Comparison of ENCODE assay signal across 7 mouse cellular contexts in the genomic region with DNA sequence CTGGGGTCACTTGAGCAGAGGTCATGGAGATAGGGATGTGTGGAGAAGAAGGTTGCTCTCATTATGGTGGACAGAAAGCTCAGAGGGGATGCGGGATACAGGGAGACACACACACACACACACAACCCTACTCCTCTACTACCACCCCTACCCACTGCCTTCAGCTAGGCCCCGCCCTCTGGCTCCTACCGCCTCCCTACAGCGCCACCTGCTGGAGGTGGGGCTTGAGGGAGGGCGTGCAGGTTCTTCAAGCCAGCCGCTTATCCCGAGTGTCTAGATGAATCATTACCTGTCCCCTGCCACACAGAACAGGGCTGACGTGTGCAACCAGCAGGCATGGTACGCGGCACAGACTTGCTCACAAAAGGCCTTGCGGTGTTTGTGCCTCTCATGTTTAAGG. TPM values are rescaled to one million over a fixed set of nuclear protein-coding genes. Genes with fewer than 3 reads are reported as not detected.
DNase-seq lines count a peak whose midpoint lies in the region; ATAC-seq lines count a peak whose summit lies in the region.

No protein-coding gene starts in this region.

- intact Hi-C loops in heart, postnatal 36 days (cut with DNase I) = loop anchor here (2.0 to 5.0 kb wide), 2 partner anchors 78 to 289 kb away; no protein-coding TSS in a partner anchor

- H3K36me3 ChIP-seq in embryonic facial prominence, embryonic 15.5 days = no peaks in the 10 kb centered on the region

- H3K9me3 ChIP-seq in embryonic facial prominence, embryonic 15.5 days (replicated peaks) = no peaks in the 10 kb centered on the region

- 35% methylated on average over 11 of the region's 11 CpGs for WGBS in embryonic facial prominence, embryonic 15.5 days

- no peak overlapping the region for H3K4me3 ChIP-seq in embryonic facial prominence, embryonic 15.5 days (replicated peaks)

- H3K4me1 ChIP-seq in embryonic facial prominence, embryonic 15.5 days = peaks cover 38% of the 10 kb centered on the region

- no peak for ATAC-seq in embryonic facial prominence, embryonic 15.5 days (ENCODE audit: insufficient number of reproducible peaks, low FRiP score, low TSS enrichment, low read depth)

- no peaks in the 10 kb centered on the region for H3K27me3 ChIP-seq in embryonic facial prominence, embryonic 15.5 days

- 0 out of 2 replicates have a peak overlapping the region, but pooled peaks have one; percentile 22 for H3K27ac ChIP-seq in embryonic facial prominence, embryonic 15.5 days (replicated peaks)

- no peak overlapping the region for H3K9ac ChIP-seq in embryonic facial prominence, embryonic 15.5 days

- H3K4me2 ChIP-seq in embryonic facial prominence, embryonic 15.5 days (replicated peaks) = no peak overlapping the region

- peak; percentile 49 for DNase-seq in MEL-GATA-1-ER (ENCODE audit: extremely low read depth, low read depth)
- peak; percentile 68 to 78 for DNase-seq in adrenal gland, postnatal 4 days (ENCODE audit: low spot score in 2 of 2)
- DNase-seq in heart, postnatal 36 days = peak; percentile 80 to 88
- DNase-seq in left cerebral cortex, adult 8-10 months (ENCODE audit: low spot score in 2 of 2) = peak; percentile 53 to 72
- peak; percentile 80 for DNase-seq in mesoderm, embryonic 11.5 days (ENCODE audit: low read depth, low spot score)
- peak; percentile 61 to 80 for DNase-seq in spleen, postnatal 14 days (ENCODE audit: low spot score in 2 of 2)

RNA-seq across cellular contexts. Expression of gene Ncor2, which starts 10.6 kb away (rescaled TPM):
- total RNA-seq in adrenal gland, postnatal 4 days (2021) = 100 to 1,000 TPM; 240 to 243 TPM
- polyA plus RNA-seq in embryonic facial prominence, embryonic 15.5 days (2015; fragmentation: Nextera tagmentation; extraction: Ambion mirVana) = 39.3 and 41.8 TPM in 2 replicates
- total RNA-seq in heart, postnatal 36 days (2021) = 10 to 100 TPM; 70.5 to 74.8 TPM
- total RNA-seq in left cerebral cortex, adult 8-10 months (2022) = 100 to 1,000 TPM; 171 to 184 (median 179) TPM
